Mouse (Mus musculus): ENCODE results near the gene Fiz1.

Gene Fiz1

DNA sequence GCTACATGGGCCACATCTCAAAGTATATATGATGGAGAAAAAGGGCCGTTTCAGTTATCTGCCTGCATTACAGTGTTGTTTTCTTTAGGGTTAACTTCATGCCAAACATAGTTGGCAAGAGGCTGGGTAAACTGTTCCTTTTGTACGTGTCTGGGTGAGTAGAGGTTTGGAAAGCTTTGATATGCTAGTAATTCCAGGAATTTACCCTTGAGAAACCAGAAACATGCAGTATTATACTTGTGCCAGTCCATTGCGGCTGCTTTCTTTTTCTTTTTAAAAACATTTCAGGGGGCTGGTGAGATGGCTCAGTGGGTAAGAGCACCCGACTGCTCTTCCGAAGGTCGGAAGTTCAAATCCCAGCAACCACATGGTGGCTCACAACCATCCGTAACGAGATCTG lies 17.6 kb downstream of the Fiz1 start:
- no peak for DNase-seq (ENCODE audit: low spot score)

DNA sequence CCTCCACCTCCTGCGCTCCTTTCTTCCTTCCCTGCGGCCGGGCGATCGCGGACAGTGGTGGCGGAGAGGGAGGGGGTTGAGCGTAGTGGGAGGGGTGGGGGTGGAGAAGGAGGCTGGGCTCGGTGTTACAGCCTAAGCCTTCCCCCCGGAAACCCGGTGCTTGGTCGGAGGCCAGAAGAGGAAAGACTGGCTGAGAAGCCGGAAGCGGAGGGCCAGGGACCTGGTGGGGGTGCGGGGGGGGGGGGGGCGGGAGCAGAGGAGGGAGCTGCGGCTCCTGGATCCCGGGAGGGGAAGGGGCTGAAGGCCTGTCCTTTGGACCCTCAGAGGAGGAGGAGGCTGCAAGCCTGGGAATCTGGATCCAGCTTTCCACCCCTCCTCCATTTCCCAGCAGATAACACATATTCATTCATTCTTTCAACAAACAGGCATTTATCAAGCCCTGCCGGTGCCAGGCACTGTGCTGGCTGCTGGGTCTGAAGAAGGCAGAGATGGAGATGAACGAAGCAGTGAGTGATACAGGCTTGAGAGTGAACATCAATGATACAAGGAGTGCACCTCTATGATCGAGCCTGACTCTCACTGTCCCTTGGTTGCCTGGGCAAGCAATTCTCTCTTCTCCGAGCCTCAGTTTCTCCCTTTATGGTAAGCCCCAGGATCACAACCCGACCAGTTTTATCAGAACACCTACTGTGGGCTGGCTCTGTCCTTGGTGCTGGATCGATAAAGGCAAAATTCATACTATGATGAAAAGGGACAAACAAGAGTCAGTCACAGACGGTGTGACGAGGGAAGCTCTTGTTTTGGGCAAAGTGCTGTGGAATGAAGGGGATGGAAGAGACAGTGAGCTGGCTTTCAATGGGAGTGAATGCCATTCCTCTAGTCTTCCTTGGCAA lies 18.2 kb downstream of the Fiz1 start, which contains the start of gene Zfp579:
Gene Zfp579, minus strand, starts transcription at position 156 of the 893 bp plus-strand sequence.
- peak; percentile 91 for DNase-seq (ENCODE audit: low spot score)

DNA sequence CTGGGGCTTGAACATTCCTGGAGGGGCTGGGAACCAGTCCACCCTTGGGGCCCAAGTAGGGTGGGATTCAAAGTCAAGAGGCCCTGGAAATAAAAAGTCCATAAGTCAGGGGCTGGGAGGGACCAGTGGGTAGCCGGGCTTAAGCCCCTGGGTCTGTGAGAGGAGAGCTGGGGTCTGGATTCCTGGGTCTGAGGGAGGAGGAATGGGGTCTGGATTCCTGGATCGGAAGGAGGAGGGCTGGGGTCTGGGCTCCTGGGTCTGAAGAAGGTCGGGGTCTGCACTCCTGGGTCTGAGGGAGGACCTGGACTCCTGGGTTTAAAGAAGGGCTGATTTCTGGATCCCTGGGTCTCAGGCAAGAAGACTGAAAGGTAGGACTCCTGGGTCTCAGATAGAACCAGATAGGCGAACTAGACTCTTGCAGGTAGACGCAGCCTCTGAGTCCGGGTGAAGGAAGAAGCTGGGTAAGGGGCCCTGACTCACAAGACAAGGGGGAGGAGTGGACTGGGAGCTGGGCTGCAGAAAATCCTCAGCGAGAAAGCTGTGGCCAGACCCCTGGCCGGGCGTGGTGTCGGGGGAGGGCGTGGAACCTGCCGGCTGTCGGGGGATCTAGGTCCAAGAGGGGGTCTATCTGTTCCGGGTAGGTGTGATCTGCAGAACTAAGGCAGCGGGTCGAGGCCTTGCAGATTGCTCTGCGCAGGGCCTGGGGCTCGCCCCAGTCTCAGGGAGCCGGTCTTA lies 19.1 kb downstream of the Fiz1 start:
- no peak for DNase-seq (ENCODE audit: low spot score)

DNA sequence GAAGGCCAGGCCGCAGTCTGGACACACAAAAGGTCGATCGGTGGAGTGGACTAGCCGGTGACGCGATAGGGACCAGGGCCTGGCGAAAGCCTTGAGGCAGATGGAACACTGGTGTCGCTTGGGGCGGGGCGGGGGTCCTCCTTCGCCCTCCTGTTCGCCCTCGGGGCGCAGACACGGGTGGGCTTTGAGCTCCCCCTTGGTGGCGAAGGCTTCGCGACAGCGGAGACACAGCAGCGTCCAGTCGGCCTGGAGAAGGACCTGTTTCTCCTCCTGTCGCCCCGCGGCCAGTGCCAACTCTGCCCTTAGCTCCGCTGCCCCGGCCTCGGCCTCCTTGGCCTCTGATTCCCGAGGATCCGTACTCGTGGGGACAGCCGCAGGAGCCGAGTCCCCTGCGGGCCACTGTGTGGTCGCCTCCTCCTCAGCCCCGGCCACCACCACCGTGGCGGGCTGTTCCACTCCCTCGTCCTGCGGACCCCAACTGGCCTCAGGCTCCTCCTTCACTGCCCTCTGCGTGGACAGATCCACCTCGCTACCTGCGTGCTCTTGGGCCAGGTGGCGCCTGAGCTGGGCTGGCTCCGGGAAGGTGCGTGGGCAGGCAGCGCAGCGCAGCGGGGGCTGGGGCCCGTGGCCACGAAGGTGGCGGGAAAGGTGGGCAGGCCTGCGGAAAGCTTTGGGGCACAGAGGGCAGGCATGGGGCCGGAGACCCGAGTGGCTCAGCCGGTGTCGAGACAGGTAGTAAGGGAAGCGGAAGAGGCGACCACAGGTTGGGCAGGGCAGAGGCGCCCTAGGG lies 20.3 kb downstream of the Fiz1 start:
- no peak for DNase-seq (ENCODE audit: low spot score)

DNA sequence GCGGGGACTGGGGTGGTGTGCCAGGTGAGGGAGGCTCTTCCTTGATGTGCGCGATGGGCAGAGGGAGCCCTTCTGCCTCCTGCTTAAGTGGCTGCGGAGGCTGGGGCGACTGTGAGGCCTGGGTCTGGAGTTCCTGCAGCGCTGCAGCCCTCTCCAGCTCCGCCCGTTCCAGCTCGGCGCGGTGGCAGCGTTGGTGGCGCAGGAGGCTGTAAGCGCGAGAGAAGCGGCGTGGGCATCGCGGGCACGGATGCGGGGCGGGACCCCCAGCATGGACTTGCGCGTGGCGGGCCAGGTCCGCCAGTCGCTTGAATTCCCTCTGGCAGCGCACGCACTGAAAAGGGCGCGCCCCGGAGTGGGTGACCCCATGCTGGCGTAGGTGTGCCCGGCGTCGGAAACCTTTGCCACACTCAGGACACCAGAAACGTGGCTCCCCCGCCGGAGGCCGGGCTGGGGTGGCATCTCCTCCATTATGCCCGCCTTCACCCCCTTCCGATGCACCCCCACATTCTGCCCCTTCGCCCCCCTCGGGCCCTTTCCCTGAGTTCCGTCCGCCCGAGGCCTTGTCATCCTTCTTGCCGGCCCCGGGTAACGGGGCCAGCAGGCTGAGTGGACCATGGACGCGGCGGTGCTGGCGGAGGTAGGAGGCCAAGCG lies 21.0 kb downstream of the Fiz1 start:
- no peak for DNase-seq (ENCODE audit: low spot score)

GRCm38 (mm10) chr7:4988250-4988649 lies 26.2 kb downstream of the Fiz1 start:
- no peak for DNase-seq (ENCODE audit: low spot score)

DNA sequence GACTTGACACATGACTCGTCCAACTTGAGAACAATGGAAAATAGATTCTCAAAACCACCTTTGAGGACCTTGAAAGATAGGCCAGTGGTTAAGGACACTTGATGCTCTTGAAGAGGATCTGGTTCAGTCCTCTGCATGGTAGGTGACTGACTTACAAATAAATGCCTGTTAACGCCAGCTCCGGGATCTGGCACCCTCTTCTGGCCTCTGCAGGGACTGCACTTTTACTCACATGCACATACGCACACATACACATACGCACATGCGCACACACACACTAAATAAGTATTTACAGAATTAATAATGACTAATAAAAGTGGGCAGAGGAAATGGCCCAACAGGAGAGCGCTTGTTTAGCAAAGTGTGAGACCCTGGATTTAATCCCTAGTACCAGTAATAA lies 37.7 kb downstream of the Fiz1 start:
- no peak for DNase-seq (ENCODE audit: low spot score)

DNA sequence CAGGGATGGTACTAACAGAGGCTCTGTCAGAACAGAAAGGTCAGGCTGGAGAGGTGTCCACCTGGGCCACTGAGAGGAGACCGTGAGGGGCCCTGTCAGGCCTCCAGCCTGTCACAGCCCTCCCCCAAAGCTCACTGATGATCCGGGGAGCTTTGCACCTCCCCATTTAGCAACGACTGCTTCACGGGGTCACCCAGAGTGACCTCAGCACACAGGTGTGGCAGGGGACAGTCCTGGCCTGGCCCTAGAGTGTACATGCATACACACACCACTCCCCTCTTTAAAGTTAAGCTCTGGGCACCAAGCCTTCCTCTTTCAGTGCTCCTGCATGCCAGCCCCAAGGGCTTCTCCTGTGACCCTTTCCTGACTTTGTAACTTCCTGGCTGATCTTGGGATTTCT lies 39.0 kb downstream of the Fiz1 start:
- no peak for DNase-seq (ENCODE audit: low spot score)

DNA sequence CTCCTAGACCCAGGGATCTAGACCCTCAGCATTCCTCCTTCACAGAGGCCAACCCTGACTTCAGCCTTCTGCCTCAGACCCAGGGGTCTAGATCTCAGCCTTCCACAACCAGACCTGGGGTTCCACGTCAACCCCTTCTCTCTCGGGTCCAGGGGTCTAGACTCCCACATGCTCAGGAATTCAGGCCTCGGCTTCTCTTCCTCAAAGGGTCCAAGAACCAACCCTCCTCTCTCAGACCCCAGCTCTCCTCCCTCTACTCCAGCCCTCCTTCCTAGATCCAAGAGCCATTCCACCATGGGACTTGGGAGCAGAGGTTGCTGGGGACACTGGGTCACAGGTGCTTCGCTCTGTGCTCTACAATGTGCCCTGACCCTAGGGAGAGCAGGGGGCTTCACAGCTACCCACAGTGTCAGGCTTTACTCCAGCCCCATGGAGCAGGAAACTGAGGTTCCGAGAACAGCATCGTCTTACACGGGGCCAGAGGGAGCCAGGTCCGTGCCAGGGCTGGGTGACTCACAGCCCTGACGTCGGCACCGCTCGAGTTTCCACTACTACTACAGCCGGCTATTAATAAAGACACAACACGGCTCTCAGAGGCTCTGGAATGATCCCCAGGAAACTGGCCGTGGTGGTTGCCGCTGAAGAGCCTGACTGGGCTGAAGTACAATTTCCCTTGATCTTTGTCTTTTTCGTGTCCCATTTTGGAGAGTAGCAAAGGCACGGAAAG lies 42.0 kb downstream of the Fiz1 start:
- peak; percentile 33 for DNase-seq (ENCODE audit: low spot score)

GRCm38 (mm10) chr7:4971710-4972109 lies 42.8 kb downstream of the Fiz1 start:
- DNase-seq (ENCODE audit: low spot score): no peak

DNA sequence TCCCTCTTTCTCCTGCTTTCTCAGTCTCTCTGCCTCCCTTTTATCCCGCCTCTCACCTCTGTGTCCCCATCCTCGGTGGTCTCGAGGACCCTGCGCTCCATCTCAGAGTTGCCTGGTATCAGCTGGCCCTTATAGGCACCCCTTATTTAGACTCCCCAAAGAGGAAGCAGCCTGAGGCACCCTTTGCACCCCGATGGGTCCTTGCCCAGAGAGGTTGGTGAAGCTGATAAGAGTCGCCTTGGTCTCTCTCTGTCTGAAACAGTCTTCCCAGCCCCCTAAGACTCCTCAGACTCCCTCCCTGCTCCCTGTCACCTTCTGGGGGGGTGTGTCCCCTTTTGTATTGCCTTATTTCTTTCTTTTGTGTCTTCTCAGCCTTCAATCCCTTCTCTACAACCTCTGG lies 43.4 kb downstream of the Fiz1 start, which contains the start of gene Sbk3:
Gene Sbk3, minus strand, starts transcription at position 101 of the 400 bp plus-strand sequence.
- DNase-seq (ENCODE audit: low spot score): no peak

GRCm38 (mm10) chr7:4964988-4965387 lies 49.5 kb downstream of the Fiz1 start:
- no peak for DNase-seq (ENCODE audit: low spot score)

DNA sequence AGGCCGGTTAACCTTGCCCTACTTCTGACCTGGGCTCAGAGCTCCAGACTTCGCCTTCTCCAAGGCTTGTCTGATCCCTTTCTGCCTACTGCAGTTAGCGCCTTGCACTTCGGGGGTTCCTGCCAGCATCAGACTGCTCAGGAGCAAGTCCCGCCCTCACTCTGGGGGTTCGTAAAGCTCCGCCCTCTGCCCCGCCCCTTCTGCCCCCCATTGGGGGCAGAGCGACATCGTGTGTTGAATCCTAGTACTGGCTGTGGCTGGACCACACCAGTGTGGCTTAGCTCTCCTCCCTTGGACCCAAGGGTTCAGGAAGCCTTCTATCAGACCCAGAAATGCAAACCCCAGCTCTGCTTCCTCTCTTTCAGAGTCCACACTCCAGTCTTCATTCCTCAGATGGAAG lies 50.2 kb downstream of the Fiz1 start, which contains the start of gene Sbk2:
Gene Sbk2, minus strand, starts transcription at position 135 of the 400 bp plus-strand sequence.
- peak; percentile 87 for DNase-seq (ENCODE audit: low spot score)

DNA sequence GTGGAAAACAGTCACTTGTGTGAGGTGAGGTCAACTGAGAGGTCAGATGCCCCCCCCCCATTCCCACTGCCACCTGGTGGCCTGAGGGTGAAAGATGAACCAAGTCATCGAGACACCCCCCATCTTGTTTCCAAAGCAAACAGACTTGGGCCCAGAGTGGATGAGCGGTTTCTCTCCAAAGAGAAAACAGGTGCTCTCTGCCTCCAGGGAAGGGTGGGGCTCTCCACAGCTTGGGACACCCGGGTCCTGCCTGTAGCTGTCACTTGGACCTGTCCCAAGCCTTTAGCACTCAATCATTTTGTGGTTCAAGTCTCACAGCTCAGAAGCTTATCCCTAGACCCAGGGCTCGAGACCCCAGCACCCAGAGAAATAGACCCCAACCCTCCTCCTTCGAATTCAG lies 51.0 kb downstream of the Fiz1 start:
- no peak for DNase-seq (ENCODE audit: low spot score)

GRCm38 (mm10) chr7:4957361-4957760 lies 57.1 kb downstream of the Fiz1 start:
- DNase-seq (ENCODE audit: low spot score): no peak
